Mouse (Mus musculus) embryo, embryonic 11.5 days (tissue): ENCODE results near the gene B3gnt2.

Experiments used
- DNase-seq: peaks from one replicate; pipeline ENCODE4 v3.0.0-alpha.2; 2012; ENCODE audit warnings: low read depth, low spot score

B3gnt2 gene

GRCm38 (mm10) chr11:22847732-22848648 is 12.8 kb downstream of the B3gnt2 start:
- no peak for DNase-seq

GRCm38 (mm10) chr11:22846960-22847731 is 13.6 kb downstream of the B3gnt2 start:
- no peak for DNase-seq

GRCm38 (mm10) chr11:22846093-22846835 is 14.5 kb downstream of the B3gnt2 start:
- no peak for DNase-seq

GRCm38 (mm10) chr11:22844754-22845718 is 15.7 kb downstream of the B3gnt2 start:
- DNase-seq, result no peak

GRCm38 (mm10) chr11:22839456-22839855 is 21.3 kb downstream of the B3gnt2 start:
- DNase-seq, result no peak

GRCm38 (mm10) chr11:22838361-22838760 is 22.4 kb downstream of the B3gnt2 start:
- DNase-seq, result no peak

GRCm38 (mm10) chr11:22836269-22836668 is 24.5 kb downstream of the B3gnt2 start:
- DNase-seq, result no peak

GRCm38 (mm10) chr11:22832600-22832999 is 28.2 kb downstream of the B3gnt2 start:
- no peak for DNase-seq

GRCm38 (mm10) chr11:22831916-22832315 is 28.8 kb downstream of the B3gnt2 start:
- DNase-seq, result no peak

- DNase-seq, result no peak
These were observed 30.1 kb downstream of the B3gnt2 start for GRCm38 (mm10) chr11:22830684-22831083.

GRCm38 (mm10) chr11:22830179-22830611 is 30.6 kb downstream of the B3gnt2 start:
- DNase-seq, result no peak

- DNase-seq, result no peak
These were observed 31.7 kb downstream of the B3gnt2 start for GRCm38 (mm10) chr11:22828988-22829632.

GRCm38 (mm10) chr11:22827514-22828080 is 33.2 kb downstream of the B3gnt2 start:
- no peak for DNase-seq

- no peak for DNase-seq
These were observed 34.1 kb downstream of the B3gnt2 start for GRCm38 (mm10) chr11:22826665-22827064.

GRCm38 (mm10) chr11:22826051-22826450 is 34.7 kb downstream of the B3gnt2 start:
- no peak for DNase-seq

- DNase-seq, result no peak
These were observed 35.2 kb downstream of the B3gnt2 start for GRCm38 (mm10) chr11:22825548-22825947.

- no peak for DNase-seq
These were observed 36.6 kb downstream of the B3gnt2 start for GRCm38 (mm10) chr11:22824049-22824705.

- DNase-seq, result no peak
These were observed 39.5 kb downstream of the B3gnt2 start for GRCm38 (mm10) chr11:22821243-22821642.

GRCm38 (mm10) chr11:22818371-22818770 is 42.4 kb downstream of the B3gnt2 start:
- DNase-seq, result no peak
